Mouse (Mus musculus) right cerebral cortex, adult 18-20 months (tissue): Measurements from ENCODE around the gene Fyb.

Experiments
- DNase-seq: peaks from one replicate; pipeline ENCODE4 v3.0.0; 2022; ENCODE audit warnings: mixed read lengths

Fyb gene

DNA sequence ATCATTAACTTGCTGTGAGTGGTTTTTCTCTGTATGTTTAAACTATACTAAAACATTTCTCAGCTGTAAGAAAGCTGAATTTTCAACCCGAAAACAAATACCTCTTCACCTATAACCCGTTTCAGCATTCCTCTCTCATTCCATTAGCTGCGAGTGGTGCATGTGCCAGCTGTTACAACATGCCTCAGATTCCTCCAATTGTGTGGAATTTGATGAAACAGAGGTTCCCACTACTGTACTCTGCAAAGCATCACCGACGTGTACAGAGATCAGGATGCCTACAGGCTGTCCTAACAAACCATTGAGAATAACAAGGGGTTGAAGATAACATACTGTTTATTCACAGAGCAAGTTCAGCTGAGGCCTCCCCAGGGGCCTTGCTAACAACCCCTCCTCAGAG, 143.4 kb downstream of the Fyb start:
- DNase-seq, result no peak

GRCm38 (mm10) chr15:6668793-6669437, 146.3 kb downstream of the Fyb start:
- DNase-seq, result no peak

GRCm38 (mm10) chr15:6678479-6678878, 155.8 kb downstream of the Fyb start:
- no peak for DNase-seq

DNA sequence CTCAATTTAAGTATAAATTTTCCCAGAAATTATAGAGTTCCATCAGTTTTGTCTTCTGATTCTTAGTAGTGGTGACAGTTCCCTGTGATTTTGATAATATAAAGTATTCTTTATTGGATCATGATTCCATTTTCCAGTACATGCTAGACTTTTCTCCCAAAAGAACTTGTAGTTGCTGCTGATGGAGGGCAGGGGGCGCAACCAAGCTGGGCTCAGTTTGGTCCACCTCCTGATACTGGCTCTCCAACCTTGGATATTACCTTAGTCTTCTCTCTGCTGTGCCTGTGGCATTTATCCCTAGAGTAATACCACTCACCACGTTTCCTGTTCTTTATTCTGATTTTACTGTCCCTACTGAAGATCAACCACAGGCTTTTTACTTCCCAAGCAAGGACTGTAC, 179.5 kb downstream of the Fyb start:
- DNase-seq, result no peak

- no peak for DNase-seq
Measured at GRCm38 (mm10) chr15:6705351-6705901, 182.8 kb downstream of the Fyb start.

- DNase-seq, result peak; percentile 64
Measured at GRCm38 (mm10) chr15:6707551-6707935, 184.9 kb downstream of the Fyb start.

DNA sequence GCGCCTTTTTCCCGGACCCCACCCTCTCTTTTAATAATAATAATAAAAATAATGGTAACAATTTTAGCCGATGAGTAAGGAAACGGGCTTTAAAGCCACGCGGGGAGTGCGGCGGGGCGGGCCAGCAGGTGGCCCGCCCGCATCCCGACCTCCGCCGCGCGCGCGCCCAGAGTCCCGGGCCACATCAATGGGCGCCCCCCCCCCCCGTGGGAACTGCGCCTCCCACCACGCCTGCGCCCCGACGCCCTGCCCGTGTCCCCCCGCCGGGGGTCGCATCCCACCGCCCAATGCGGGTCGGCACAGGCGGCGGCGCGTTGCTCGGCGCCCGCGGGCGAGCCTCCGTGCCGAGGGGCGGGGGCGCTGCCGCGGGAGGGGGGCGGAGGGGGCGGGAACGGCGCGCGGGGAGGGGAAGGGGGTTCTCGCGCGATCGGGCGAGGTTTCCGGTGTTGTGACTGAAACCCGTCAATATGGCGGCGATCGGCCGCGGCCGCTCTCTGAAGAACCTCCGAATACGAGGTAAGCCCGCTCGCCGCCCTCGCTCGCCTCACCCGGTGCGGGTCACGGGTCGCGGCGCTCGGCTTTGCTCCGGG, 185.4 kb downstream of the Fyb start, which contains the start of gene Rictor:
Gene Rictor, plus strand, starts transcription at position 444 of the 590 bp plus-strand sequence.
- DNase-seq, result peak; percentile 67

DNA sequence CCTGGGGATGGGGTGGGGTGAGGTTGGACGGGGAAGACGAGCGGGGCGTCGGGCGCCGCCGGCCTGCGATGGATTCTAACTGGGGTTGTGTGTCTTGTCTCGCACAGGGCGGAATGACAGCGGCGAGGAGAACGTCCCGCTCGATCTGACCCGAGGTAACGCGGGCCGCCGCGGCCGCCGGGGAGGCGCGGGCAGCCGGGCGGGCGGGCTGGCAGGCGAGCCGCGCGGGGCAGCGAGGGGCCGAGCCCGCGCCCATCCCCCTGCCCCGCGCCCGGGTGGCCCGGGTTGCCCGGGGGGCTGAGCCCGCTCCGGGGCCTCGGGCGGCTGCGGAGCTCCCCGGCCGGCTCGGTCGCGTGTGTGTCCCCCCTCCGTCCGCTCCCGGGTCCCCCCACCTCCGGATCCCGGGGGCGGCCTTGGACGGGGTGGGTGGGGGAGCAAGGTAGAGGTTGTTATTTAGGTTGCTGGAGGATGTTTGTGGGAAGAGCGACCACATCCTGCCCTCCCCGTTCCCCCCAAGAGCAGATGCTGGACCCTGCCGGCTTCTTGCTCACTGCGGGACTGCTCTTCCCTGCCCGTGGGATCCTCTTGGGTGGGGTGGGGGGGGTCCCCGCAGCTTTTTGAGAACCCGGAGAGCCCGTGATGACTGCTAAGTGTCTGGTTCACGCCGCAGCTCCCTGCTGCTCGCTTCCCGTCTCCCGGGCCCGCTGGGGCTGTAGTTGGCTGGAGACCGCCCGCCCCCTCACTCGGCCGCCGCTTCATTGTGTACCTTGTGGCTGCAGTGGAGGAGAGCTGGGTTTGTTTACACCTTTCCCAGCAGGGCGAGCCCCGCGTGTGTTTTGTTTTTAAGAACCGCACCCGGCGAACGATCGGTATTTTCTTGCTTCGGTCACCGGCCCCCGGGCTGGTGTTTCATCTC, 186.1 kb downstream of the Fyb start:
- DNase-seq, result peak; percentile 59

DNA sequence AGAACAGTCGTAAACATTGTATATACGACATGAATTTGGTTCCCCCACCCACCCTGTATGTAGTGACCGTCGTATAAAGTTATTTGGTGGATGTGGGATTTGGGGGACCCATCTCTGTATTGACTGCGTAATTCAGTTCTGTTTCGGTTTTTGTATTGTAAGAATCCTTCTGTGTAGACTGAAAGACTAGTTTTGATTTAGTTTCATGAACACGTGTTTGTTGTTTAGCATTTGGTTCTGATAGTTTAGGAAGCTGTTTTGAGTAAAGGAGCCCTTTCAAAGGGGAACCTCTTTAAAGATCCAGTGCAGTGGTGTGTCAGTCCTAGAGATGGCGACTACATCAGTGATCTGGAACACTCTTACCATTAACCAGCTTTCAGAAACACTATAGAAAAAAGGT, 187.0 kb downstream of the Fyb start:
- DNase-seq, result no peak

- DNase-seq, result no peak
Measured at GRCm38 (mm10) chr15:6710341-6710740, 187.7 kb downstream of the Fyb start.

DNA sequence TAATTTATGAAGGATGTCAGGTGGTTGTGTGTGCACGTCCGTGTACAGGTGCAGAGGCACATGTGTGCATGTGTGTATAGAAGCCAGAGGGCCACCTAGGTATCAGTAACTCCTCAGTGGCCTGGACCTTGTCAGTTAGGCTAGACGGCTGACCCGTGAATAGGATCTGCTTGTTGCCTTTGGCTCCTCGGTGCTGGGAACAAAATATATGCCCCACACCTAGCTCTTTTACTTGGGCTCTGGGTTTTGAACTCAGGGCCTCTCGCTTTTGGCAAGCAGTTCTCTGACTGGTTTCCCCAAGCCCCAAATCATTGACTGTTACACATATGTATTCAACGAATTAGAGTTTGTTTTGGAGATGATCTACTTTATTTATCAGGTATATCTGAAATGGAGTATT, 188.6 kb downstream of the Fyb start:
- no peak for DNase-seq
